ENCODE assay signal across 7 mouse cellular contexts in the genomic region with DNA sequence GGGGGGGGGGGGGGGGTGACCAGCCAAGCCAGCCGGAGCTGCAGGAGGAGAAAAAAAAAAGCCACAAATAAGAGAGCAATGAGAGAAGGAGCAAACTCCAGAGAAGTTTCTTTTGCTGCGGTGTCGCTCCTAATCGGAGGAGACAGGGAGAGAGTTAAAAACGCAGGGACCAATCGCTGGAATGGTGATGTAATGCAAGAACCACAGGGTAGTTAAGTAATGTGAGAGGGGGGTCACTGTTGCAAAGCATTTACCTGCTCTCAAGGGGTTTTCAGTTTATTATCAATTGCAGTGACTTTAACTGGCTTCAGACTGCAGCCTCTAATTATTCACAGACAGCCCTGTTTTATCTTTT.
DNase-seq lines count a peak whose midpoint lies in the region; ATAC-seq lines count a peak whose summit lies in the region.

No protein-coding gene starts in this region.

- no peaks in the 10 kb centered on the region for H3K9me3 ChIP-seq in forebrain, embryonic 16.5 days (ENCODE audit: control insufficient read depth, low read length)
- H3K9me3 ChIP-seq in liver, embryonic 16.5 days (replicated peaks; ENCODE audit: control insufficient read depth, low read length), result no peaks in the 10 kb centered on the region

- peak overlapping the region; percentile 62 for H3K4me2 ChIP-seq in forebrain, embryonic 16.5 days (ENCODE audit: low read length)
- H3K4me2 ChIP-seq in liver, embryonic 16.5 days (ENCODE audit: low read depth, low read length), result peak overlapping the region; percentile 42; the same call in 1 of the 2 replicates

- peaks cover 35% of the 10 kb centered on the region for H3K4me1 ChIP-seq in forebrain, embryonic 16.5 days (replicated peaks; ENCODE audit: control insufficient read depth, insufficient read depth, low read length)
- H3K4me1 ChIP-seq in liver, embryonic 16.5 days (ENCODE audit: control insufficient read depth, low read depth, low read length), result no peaks in the 10 kb centered on the region; the same call in 1 of the 2 replicates

- peak overlapping the region; percentile 40 for H3K4me3 ChIP-seq in forebrain, embryonic 16.5 days (replicated peaks; ENCODE audit: low read length)
- H3K4me3 ChIP-seq in liver, embryonic 16.5 days (ENCODE audit: low read depth, low read length), result no peak overlapping the region

- H3K9ac ChIP-seq in forebrain, embryonic 16.5 days (replicated peaks; ENCODE audit: low read depth, low read length), result peak overlapping the region; percentile 35
- no peak overlapping the region for H3K9ac ChIP-seq in liver, embryonic 16.5 days (ENCODE audit: low read depth, low read length)

- no peak; the same call in none of the 2 replicates for ATAC-seq in forebrain, embryonic 16.5 days
- no peak for ATAC-seq in liver, embryonic 16.5 days (ENCODE audit: low read depth)

- WGBS in forebrain, embryonic 16.5 days, result 0% methylated on average over 6 of the region's 6 CpGs
- 4% methylated on average over 5 of the region's 6 CpGs for WGBS in liver, embryonic 16.5 days (ENCODE audit: insufficient replicate concordance)

- no peaks in the 10 kb centered on the region for H3K27me3 ChIP-seq in forebrain, embryonic 16.5 days (replicated peaks; ENCODE audit: control insufficient read depth, insufficient read depth, low read length)
- no peaks in the 10 kb centered on the region for H3K27me3 ChIP-seq in liver, embryonic 16.5 days (ENCODE audit: control insufficient read depth, insufficient read depth, low read depth, low read length)

- H3K36me3 ChIP-seq in forebrain, embryonic 16.5 days (ENCODE audit: control insufficient read depth, insufficient read depth), result no peaks in the 10 kb centered on the region
- no peaks in the 10 kb centered on the region for H3K36me3 ChIP-seq in liver, embryonic 16.5 days (ENCODE audit: control insufficient read depth, insufficient read depth)

- peak; percentile 39 for DNase-seq in 3T3-L1 (ENCODE audit: low read depth, low spot score)
- DNase-seq in 416B (ENCODE audit: low read depth), result peak; percentile 7
- no peak for DNase-seq in natural killer cell, adult 2 months (ENCODE audit: low spot score in 2 of 2)
- DNase-seq in left cerebral cortex, postnatal 10 days (ENCODE audit: extremely low spot score in 1 of 2, low spot score in 2 of 2), result no peak
- no peak for DNase-seq in adrenal gland, postnatal 25 days

- H3K27ac ChIP-seq in forebrain, embryonic 16.5 days (ENCODE audit: low read length), result peak overlapping the region; percentile 68
- no peak overlapping the region for H3K27ac ChIP-seq in liver, embryonic 16.5 days (ENCODE audit: low read length)

- intact Hi-C loops in left cerebral cortex, postnatal 10 days (cut with DNase I), result no loop called here

Comparison
In these comparisons a context has a peak if more than half of its experiments do, and no peak if none do; other contexts are left out.
1. DNase-seq: peak in 3T3-L1 (single experiment) and 416B (single experiment); none in natural killer cell, adult 2 months (0 of 2), left cerebral cortex, postnatal 10 days (0 of 2) and adrenal gland, postnatal 25 days (single experiment).